Comparison of ENCODE assay signal across 12 mouse cellular contexts in genomic region chr12:53409711-53410110, GRCm38 (mm10).
"Had no signal": no experiment of that assay in that cellular context is flagged by ENCODE, and none has a peak within 500 bp of the region (broad histone marks: within the 10 kb centered on the region; RNA-seq: fewer than 3 reads in every experiment).

No protein-coding gene starts in this region.

- DNase-seq: left cerebral cortex, postnatal 4 days; liver; liver, embryonic 13.5 days; liver, postnatal 0 days; lung, adult 18-20 months; lung, adult 2 months; lung, embryonic 14.5 days; lung, postnatal 10 days; lung, postnatal 14 days; lung, postnatal 36 days; lung, postnatal 4 days; midbrain, embryonic 14.5 days had no signal
